Mouse (Mus musculus) MEL (cell line): ENCODE measurements around the gene Tirap. TPM values are rescaled to one million over a fixed set of nuclear protein-coding genes. Genes with fewer than 3 reads are reported as not detected.
A peak's percentile ranks its signal among the peaks of the same experiment; 100 is the strongest.

ENCODE experiments used
- DNase-seq: peaks from one replicate; pipeline ENCODE4 v3.0.0; 2011; ENCODE audit warnings: low read depth, low spot score
- H3K27ac ChIP-seq: 2 replicates; pipeline ENCODE4 v1.5.1; 2012; ENCODE audit warnings: low read depth, mild to moderate bottlenecking, control low read depth, low read length, moderate library complexity; ENCODE audit not compliant: control insufficient read depth
- H3K27me3 ChIP-seq, 2 experiments: fragments of 150-350 bp in 1 of 2; sonication (generic) in 1 of 2; 2 replicates each; pipeline ENCODE4 v1.6.1; 2012; ENCODE audit warnings: low read length in 2 of 2, mild to moderate bottlenecking in 2 of 2, improper control_type of control experiment in 1 of 2, moderate library complexity in 1 of 2; ENCODE audit not compliant: insufficient read depth in 2 of 2, control insufficient read depth in 1 of 2
- H3K36me3 ChIP-seq, 2 experiments: 2 replicates each; pipeline ENCODE4 v1.6.1; 2012 to 2014; ENCODE audit warnings: low read length in 2 of 2, improper control_type of control experiment in 1 of 2, inconsistent platforms in 1 of 2, mild to moderate bottlenecking in 1 of 2; ENCODE audit not compliant: insufficient read depth in 2 of 2, control insufficient read depth in 1 of 2
- H3K4me1 ChIP-seq, 2 experiments: fragments of 150-350 bp in 1 of 2; sonication (generic) in 1 of 2; 2 replicates each; pipeline ENCODE4 v1.6.1; 2012; ENCODE audit warnings: low read length in 2 of 2, improper control_type of control experiment in 1 of 2, mild to moderate bottlenecking in 1 of 2; ENCODE audit not compliant: insufficient read depth in 2 of 2, control insufficient read depth in 1 of 2
- H3K4me3 ChIP-seq, 2 experiments: fragments of 150-350 bp in 1 of 2; sonication (generic) in 1 of 2; 2 replicates each; pipeline ENCODE4 v1.5.1; 2012; ENCODE audit warnings: low read depth in 2 of 2, low read length in 2 of 2, mild to moderate bottlenecking in 2 of 2, moderate library complexity in 2 of 2, control low read depth in 1 of 2, improper control_type of control experiment in 1 of 2; ENCODE audit not compliant: control insufficient read depth in 1 of 2, insufficient read depth in 1 of 2
- H3K79me2 ChIP-seq: 2 replicates; pipeline ENCODE4 v1.6.1; 2012; ENCODE audit warnings: mild to moderate bottlenecking, low read length, moderate library complexity; ENCODE audit not compliant: control insufficient read depth, poor library complexity, insufficient read depth
- H3K9ac ChIP-seq: 2 replicates; pipeline ENCODE4 v1.6.1; 2012; ENCODE audit warnings: low read depth, mild to moderate bottlenecking, control low read depth, low read length, moderate library complexity; ENCODE audit not compliant: control insufficient read depth, poor library complexity, severe bottlenecking
- H3K9me3 ChIP-seq: fragments of 150-350 bp; sonication (generic); replicated peaks from 2 replicates; pipeline ENCODE4 v1.6.1; 2012; ENCODE audit warnings: mild to moderate bottlenecking, low read length, improper control_type of control experiment, moderate library complexity; ENCODE audit not compliant: insufficient read depth
- CHD2 ChIP-seq: IDR thresholded peaks from 2 replicates; pipeline ENCODE4 v1.6.1; 2011; ENCODE audit warnings: low read length, improper control_type of control experiment
- EP300 ChIP-seq, 2 experiments: IDR thresholded peaks; 2 replicates each; pipeline ENCODE4 v1.6.1; 2011; ENCODE audit warnings: improper control_type of control experiment in 2 of 2, low read length in 2 of 2, low read depth in 1 of 2, mild to moderate bottlenecking in 1 of 2
- ETS1 ChIP-seq: IDR thresholded peaks from 2 replicates; pipeline ENCODE4 v1.6.1; 2012; ENCODE audit warnings: low read depth, mild to moderate bottlenecking, inconsistent platforms, low read length, improper control_type of control experiment, moderate library complexity
- JUND ChIP-seq: IDR thresholded peaks from 2 replicates; pipeline ENCODE4 v1.6.1; 2011; ENCODE audit warnings: low read depth, mild to moderate bottlenecking, improper control_type of control experiment, low read length
- KAT2A ChIP-seq: conservative IDR thresholded peaks from 2 replicates; pipeline ENCODE4 v1.6.1; 2012; ENCODE audit warnings: low read depth, low read length, improper control_type of control experiment, inconsistent platforms
- MAZ ChIP-seq: IDR thresholded peaks from 2 replicates; pipeline ENCODE4 v1.6.1; 2012; ENCODE audit warnings: low read depth, mild to moderate bottlenecking, inconsistent platforms, low read length, improper control_type of control experiment
- MEF2A ChIP-seq: IDR thresholded peaks from 2 replicates; pipeline ENCODE4 v1.6.1; 2014; ENCODE audit warnings: low read depth, mild to moderate bottlenecking, inconsistent platforms, low read length, improper control_type of control experiment; ENCODE audit not compliant: poor library complexity, insufficient replicate concordance, severe bottlenecking; ENCODE audit errors: extremely low read depth
- MXI1 ChIP-seq: IDR thresholded peaks from 2 replicates; pipeline ENCODE4 v1.6.1; 2011; ENCODE audit warnings: mild to moderate bottlenecking, low read depth, low read length, improper control_type of control experiment
- MYC ChIP-seq: IDR thresholded peaks from 2 replicates; pipeline ENCODE4 v1.6.1; 2011; ENCODE audit warnings: low read depth, mild to moderate bottlenecking, low read length, improper control_type of control experiment, moderate library complexity
- POLR2A ChIP-seq, 2 experiments: IDR thresholded peaks; 2 replicates each; pipeline ENCODE4 v1.6.1; 2011 to 2012; ENCODE audit warnings: low read length in 2 of 2, mild to moderate bottlenecking in 2 of 2, control low read depth in 1 of 2, improper control_type of control experiment in 1 of 2, low read depth in 1 of 2, moderate library complexity in 1 of 2; ENCODE audit not compliant: control insufficient read depth in 1 of 2, insufficient read depth in 1 of 2, poor library complexity in 1 of 2
- RAD21 ChIP-seq: IDR thresholded peaks from 2 replicates; pipeline ENCODE4 v1.6.1; 2011; ENCODE audit warnings: mild to moderate bottlenecking, low read depth, low read length, improper control_type of control experiment
- SIN3A ChIP-seq: IDR thresholded peaks from 2 replicates; pipeline ENCODE4 v1.6.1; 2012; ENCODE audit warnings: low read length, improper control_type of control experiment, inconsistent platforms
- TBP ChIP-seq: IDR thresholded peaks from 2 replicates; pipeline ENCODE4 v1.8.0; 2011; ENCODE audit warnings: low read depth, low read length, improper control_type of control experiment
- TCF12 ChIP-seq: IDR thresholded peaks from 2 replicates; pipeline ENCODE4 v1.6.1; 2014; ENCODE audit warnings: low read depth, mild to moderate bottlenecking, inconsistent platforms, low read length, improper control_type of control experiment, moderate library complexity
- ZC3H11A ChIP-seq: IDR thresholded peaks from 2 replicates; pipeline ENCODE4 v1.6.1; 2012; ENCODE audit warnings: low read depth, mild to moderate bottlenecking, inconsistent platforms, low read length, improper control_type of control experiment
- ZKSCAN1 ChIP-seq: IDR thresholded peaks from 2 replicates; pipeline ENCODE4 v1.6.1; 2012; ENCODE audit warnings: low read depth, mild to moderate bottlenecking, inconsistent platforms, low read length, improper control_type of control experiment, moderate library complexity
- polyA plus RNA-seq, 2 experiments: library from polyadenylated mRNA; stranded (reverse) in 1 of 2; unstranded in 1 of 2; fragments of >175 nt in 1 of 2; fragments of >200 nt in 1 of 2; gene quantifications; 2 replicates each; pipeline versions ENCODE4 v1.2.1 to v1.2.4; 2012; ENCODE audit warnings: low replicate concordance in 2 of 2, low read depth in 1 of 2; ENCODE audit not compliant: insufficient read length in 2 of 2, insufficient read depth in 1 of 2, missing spikeins in 1 of 2
- total RNA-seq: library from RNA; depleted of rRNA; stranded (reverse); fragments of 300-350 nt; gene quantifications from 2 replicates; pipeline ENCODE4 v1.2.3, GENCODE M21; 2012

The Tirap gene
- total and polyA plus RNA-seq, 3 experiments: 2.4 to 5.3 TPM; not detected in 1

GRCm38 (mm10) chr9:35175251-35176123 is 24.6 kb downstream of the Tirap start, which contains the start of gene Dcps (continued):
- no peak for TF ChIP-seq RAD21
- TF ChIP-seq TBP: no peak
- TF ChIP-seq ZKSCAN1: no peak
- peak; percentile 88 for TF ChIP-seq MXI1
- TF ChIP-seq ZC3H11A: no peak
- TF ChIP-seq EP300 (IDR thresholded peaks at IDR 0.05; ENCODE audit: low read depth in 1 of 2, low read length in 2 of 2): peak; percentile 32 to 35; a peak in 2 of 4 replicates
- TF ChIP-seq KAT2A: peak; percentile 89; the same call in 1 of the 2 replicates
- TF ChIP-seq CHD2: no peak; the same call in 1 of the 2 replicates
- TF ChIP-seq SIN3A: peak; percentile 66; the same call in 1 of the 2 replicates
- TF ChIP-seq MEF2A: no peak
- no peak for TF ChIP-seq MAZ
- TF ChIP-seq MYC: peak; percentile 88

GRCm38 (mm10) chr9:35173331-35173730 is 26.8 kb downstream of the Tirap start:
- H3K4me1 ChIP-seq: peaks cover 0 to 4% of the 10 kb centered on the region in 2 experiments; a peak in 1 of 4 replicates
- H3K36me3 ChIP-seq: peaks cover 0 to 9% of the 10 kb centered on the region in 2 experiments; a peak in 3 of 4 replicates
- no peak for DNase-seq
- peaks cover 12% of the 10 kb centered on the region for H3K79me2 ChIP-seq
- H3K27ac ChIP-seq: no peak overlapping the region
- no peak overlapping the region for H3K9ac ChIP-seq
- H3K27me3 ChIP-seq: no peaks in the 10 kb centered on the region
- TF ChIP-seq ETS1 (no peak), CHD2 (no peak), POLR2A (IDR thresholded peaks at IDR 0.05; ENCODE audit: control insufficient read depth in 1 of 2, insufficient read depth in 1 of 2, low read depth in 1 of 2, low read length in 2 of 2, poor library complexity in 1 of 2) (no peak), ZKSCAN1 (no peak), ZC3H11A (no peak), RAD21 (no peak), MYC (no peak)
- no peak overlapping the region for H3K4me3 ChIP-seq
- H3K9me3 ChIP-seq: no peaks in the 10 kb centered on the region

- peaks cover 5 to 8% of the 10 kb centered on the region in 2 experiments for H3K36me3 ChIP-seq
- H3K27me3 ChIP-seq: no peaks in the 10 kb centered on the region
- peaks cover 0 to 4% of the 10 kb centered on the region in 2 experiments; a peak in 1 of 4 replicates for H3K4me1 ChIP-seq
- H3K4me3 ChIP-seq: no peak overlapping the region
- no peak overlapping the region for H3K9ac ChIP-seq
- peaks cover 9% of the 10 kb centered on the region for H3K79me2 ChIP-seq
- no peak for DNase-seq
- no peaks in the 10 kb centered on the region for H3K9me3 ChIP-seq
- no peak overlapping the region for H3K27ac ChIP-seq
- TF ChIP-seq JUND (no peak), TCF12 (no peak), RAD21 (no peak)
These were observed 30.0 kb downstream of the Tirap start for GRCm38 (mm10) chr9:35170071-35170470.
